Mouse (Mus musculus): ENCODE data around the gene Shh. TPM values are rescaled to one million over a fixed set of nuclear protein-coding genes. Genes with fewer than 3 reads are reported as not detected.

Gene Shh
- polyA plus RNA-seq, 1 experiment from 2014 or later = 0.23 TPM

GRCm38 (mm10) chr5:28465099-28465406 is 2.0 kb downstream of the Shh start:
- Histone ChIP-seq H3K9me3 (ENCODE audit: control insufficient read depth) (no peaks in the 10 kb centered on the region), H3K27me3 (replicated peaks; ENCODE audit: control insufficient read depth, insufficient read depth, low read length) (peaks cover 62% of the 10 kb centered on the region), H3K9ac (ENCODE audit: low read depth, low read length) (no peak overlapping the region), H3K4me2 (replicated peaks; ENCODE audit: low read depth) (peak overlapping the region; percentile 93), H3K36me3 (ENCODE audit: control insufficient read depth, insufficient read depth) (no peaks in the 10 kb centered on the region), H3K4me1 (replicated peaks; ENCODE audit: control insufficient read depth, insufficient read depth, low read length) (no peaks in the 10 kb centered on the region; the same call in 1 of the 2 replicates), H3K27ac (ENCODE audit: low read depth, low read length) (no peak overlapping the region), H3K4me3 (ENCODE audit: low read depth, low read length) (peak overlapping the region; percentile 58)
- ATAC-seq = no peak
- 1% methylated on average over 29 of the region's 29 CpGs for WGBS
- no peak for TF ChIP-seq CTCF (IDR thresholded peaks at IDR 0.05; ENCODE audit: low read depth)

GRCm38 (mm10) chr5:28464361-28465098 is 2.5 kb downstream of the Shh start:
- Histone ChIP-seq H3K27me3 (replicated peaks; ENCODE audit: control insufficient read depth, insufficient read depth, low read length) (peaks cover 67% of the 10 kb centered on the region), H3K36me3 (ENCODE audit: control insufficient read depth, insufficient read depth) (no peaks in the 10 kb centered on the region), H3K4me3 (ENCODE audit: low read depth, low read length) (peak overlapping the region; percentile 58), H3K4me1 (replicated peaks; ENCODE audit: control insufficient read depth, insufficient read depth, low read length) (no peaks in the 10 kb centered on the region; the same call in 1 of the 2 replicates), H3K9me3 (ENCODE audit: control insufficient read depth) (no peaks in the 10 kb centered on the region), H3K27ac (ENCODE audit: low read depth, low read length) (peak overlapping the region; percentile 60; the same call in 1 of the 2 replicates), H3K9ac (ENCODE audit: low read depth, low read length) (peak overlapping the region; percentile 38; the same call in 1 of the 2 replicates), H3K4me2 (replicated peaks; ENCODE audit: low read depth) (peak overlapping the region; percentile 93)
- ATAC-seq = peak; percentile 34; the same call in 1 of the 2 replicates
- 0 out of 2 replicates have a peak, but pooled peaks have one; percentile 7 for TF ChIP-seq CTCF (IDR thresholded peaks at IDR 0.05; ENCODE audit: low read depth)
- WGBS = under 1% methylated on average over 72 of the region's 76 CpGs

GRCm38 (mm10) chr5:28463656-28464055 is 3.4 kb downstream of the Shh start:
- Histone ChIP-seq H3K4me1 (replicated peaks; ENCODE audit: control insufficient read depth, insufficient read depth, low read length) (no peaks in the 10 kb centered on the region; the same call in 1 of the 2 replicates), H3K9me3 (ENCODE audit: control insufficient read depth) (no peaks in the 10 kb centered on the region), H3K4me2 (replicated peaks; ENCODE audit: low read depth) (peak overlapping the region; percentile 93), H3K9ac (ENCODE audit: low read depth, low read length) (peak overlapping the region; percentile 38; the same call in 1 of the 2 replicates), H3K36me3 (ENCODE audit: control insufficient read depth, insufficient read depth) (no peaks in the 10 kb centered on the region), H3K4me3 (ENCODE audit: low read depth, low read length) (peak overlapping the region; percentile 58), H3K27me3 (replicated peaks; ENCODE audit: control insufficient read depth, insufficient read depth, low read length) (peaks cover 76% of the 10 kb centered on the region), H3K27ac (ENCODE audit: low read depth, low read length) (peak overlapping the region; percentile 60)
- no peak for TF ChIP-seq CTCF (IDR thresholded peaks at IDR 0.05; ENCODE audit: low read depth)
- ATAC-seq = peak; percentile 26; the same call in 1 of the 2 replicates
- WGBS = 3% methylated on average over 10 of the region's 10 CpGs

GRCm38 (mm10) chr5:28462741-28463590 is 4.1 kb downstream of the Shh start:
- Histone ChIP-seq H3K36me3 (ENCODE audit: control insufficient read depth, insufficient read depth) (no peaks in the 10 kb centered on the region), H3K27me3 (replicated peaks; ENCODE audit: control insufficient read depth, insufficient read depth, low read length) (peaks cover 83% of the 10 kb centered on the region), H3K9me3 (ENCODE audit: control insufficient read depth) (no peaks in the 10 kb centered on the region), H3K9ac (ENCODE audit: low read depth, low read length) (no peak overlapping the region), H3K4me3 (ENCODE audit: low read depth, low read length) (peak overlapping the region; percentile 58), H3K4me2 (replicated peaks; ENCODE audit: low read depth) (peak overlapping the region; percentile 93), H3K4me1 (replicated peaks; ENCODE audit: control insufficient read depth, insufficient read depth, low read length) (peaks cover 2% of the 10 kb centered on the region), H3K27ac (ENCODE audit: low read depth, low read length) (no peak overlapping the region)
- 8% methylated on average over 33 of the region's 33 CpGs for WGBS
- no peak for TF ChIP-seq CTCF (IDR thresholded peaks at IDR 0.05; ENCODE audit: low read depth)
- ATAC-seq = no peak

- H3K36me3 ChIP-seq (ENCODE audit: control insufficient read depth, insufficient read depth) = no peaks in the 10 kb centered on the region
- 32% methylated on average over 11 of the region's 11 CpGs for WGBS
- H3K4me3 ChIP-seq (ENCODE audit: low read depth, low read length) = no peak overlapping the region
- H3K9me3 ChIP-seq (ENCODE audit: control insufficient read depth) = no peaks in the 10 kb centered on the region
- no peak for ATAC-seq
- H3K4me1 ChIP-seq (replicated peaks; ENCODE audit: control insufficient read depth, insufficient read depth, low read length) = peaks cover 5% of the 10 kb centered on the region
- no peak overlapping the region for H3K4me2 ChIP-seq (replicated peaks; ENCODE audit: low read depth)
- H3K27ac ChIP-seq (ENCODE audit: low read depth, low read length) = no peak overlapping the region
- no peak overlapping the region for H3K9ac ChIP-seq (ENCODE audit: low read depth, low read length)
- H3K27me3 ChIP-seq (replicated peaks; ENCODE audit: control insufficient read depth, insufficient read depth, low read length) = peaks cover 78% of the 10 kb centered on the region
- no peak for TF ChIP-seq CTCF (IDR thresholded peaks at IDR 0.05; ENCODE audit: low read depth)
These were observed 5.7 kb downstream of the Shh start for GRCm38 (mm10) chr5:28461376-28461775.
